Mouse (Mus musculus): ENCODE results near the gene Tlx3. TPM values are rescaled to one million over a fixed set of nuclear protein-coding genes. Genes with fewer than 3 reads are reported as not detected.

Gene Tlx3
- polyA plus RNA-seq, 1 experiment from 2014 or later: not detected

DNA sequence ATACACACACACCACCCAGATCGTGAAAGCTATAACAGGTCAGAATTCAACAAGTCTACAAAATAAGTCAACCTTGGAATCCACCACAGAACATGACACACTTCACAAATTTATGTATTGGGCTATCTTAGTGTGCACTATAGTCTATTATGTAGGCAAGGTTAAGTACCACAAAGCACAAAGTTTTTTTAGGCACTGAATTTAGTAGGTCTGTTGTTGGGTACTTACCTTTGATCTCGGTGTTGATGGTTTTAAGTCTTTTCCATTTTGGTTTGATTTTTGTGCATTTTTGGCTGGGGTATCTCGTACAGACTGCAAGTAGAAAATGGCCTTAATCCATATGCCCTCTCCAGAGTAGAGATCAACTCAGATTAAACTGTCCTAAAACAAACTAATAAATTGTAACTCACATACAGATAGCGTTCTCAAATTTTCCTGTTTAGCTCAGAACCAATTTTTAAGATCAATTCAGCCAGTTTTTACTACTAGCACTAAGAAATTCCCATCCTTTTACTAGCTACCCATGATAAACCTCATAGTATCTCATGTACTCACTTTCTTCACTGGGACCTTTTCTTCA lies 46.9 kb downstream of the Tlx3 start:
- WGBS: 73% methylated on average over 4 of the region's 4 CpGs
- Histone ChIP-seq H3K36me3 (ENCODE audit: insufficient read depth, low read length) (peaks cover 30% of the 10 kb centered on the region; the same call in 1 of the 2 replicates), H3K9me3 (ENCODE audit: low read length) (no peaks in the 10 kb centered on the region), H3K27ac (ENCODE audit: low read length) (no peak overlapping the region), H3K9ac (replicated peaks; ENCODE audit: low read depth) (no peak overlapping the region), H3K27me3 (replicated peaks; ENCODE audit: insufficient read depth, low read length) (no peaks in the 10 kb centered on the region), H3K4me2 (replicated peaks; ENCODE audit: low read depth, low read length) (no peak overlapping the region), H3K4me3 (ENCODE audit: low read depth, low read length) (no peak overlapping the region), H3K4me1 (ENCODE audit: insufficient read depth, low read depth, low read length) (peaks cover 3% of the 10 kb centered on the region; the same call in 1 of the 2 replicates)
- DNase-seq (ENCODE audit: low spot score) (no peak), ATAC-seq (no peak)
- TF ChIP-seq CTCF (IDR thresholded peaks at IDR 0.05) (no peak), EP300 (IDR thresholded peaks at IDR 0.05) (no peak)

DNA sequence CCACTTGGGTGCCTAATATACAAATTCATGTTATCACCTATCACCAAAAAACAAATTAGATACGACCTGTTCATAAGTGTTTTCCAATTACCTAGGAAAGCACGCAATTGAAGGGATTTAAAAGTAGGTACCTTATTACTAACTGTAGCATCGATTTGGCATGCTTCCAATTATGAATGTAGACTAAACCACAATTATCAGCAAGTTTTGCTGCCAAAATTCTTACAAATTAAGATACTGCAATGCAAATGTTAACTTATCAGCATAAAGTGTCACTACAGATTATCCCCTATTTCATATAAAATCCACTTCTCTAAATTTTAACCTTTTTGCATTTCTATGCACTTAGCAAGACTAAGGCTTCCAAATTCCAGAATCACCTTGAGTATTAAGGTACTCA lies 48.9 kb downstream of the Tlx3 start:
- Histone ChIP-seq H3K4me2 (replicated peaks; ENCODE audit: low read depth, low read length) (no peak overlapping the region), H3K4me3 (ENCODE audit: low read depth, low read length) (no peak overlapping the region), H3K27me3 (replicated peaks; ENCODE audit: insufficient read depth, low read length) (no peaks in the 10 kb centered on the region), H3K36me3 (ENCODE audit: insufficient read depth, low read length) (peaks cover 30% of the 10 kb centered on the region; the same call in 1 of the 2 replicates), H3K9me3 (ENCODE audit: low read length) (no peaks in the 10 kb centered on the region), H3K27ac (ENCODE audit: low read length) (no peak overlapping the region), H3K9ac (replicated peaks; ENCODE audit: low read depth) (no peak overlapping the region), H3K4me1 (ENCODE audit: insufficient read depth, low read depth, low read length) (no peaks in the 10 kb centered on the region)
- DNase-seq (ENCODE audit: low spot score) (no peak), ATAC-seq (no peak)
- 84% methylated on average over 3 of the region's 3 CpGs for WGBS
- TF ChIP-seq EP300 (IDR thresholded peaks at IDR 0.05) (no peak), CTCF (IDR thresholded peaks at IDR 0.05) (no peak)

DNA sequence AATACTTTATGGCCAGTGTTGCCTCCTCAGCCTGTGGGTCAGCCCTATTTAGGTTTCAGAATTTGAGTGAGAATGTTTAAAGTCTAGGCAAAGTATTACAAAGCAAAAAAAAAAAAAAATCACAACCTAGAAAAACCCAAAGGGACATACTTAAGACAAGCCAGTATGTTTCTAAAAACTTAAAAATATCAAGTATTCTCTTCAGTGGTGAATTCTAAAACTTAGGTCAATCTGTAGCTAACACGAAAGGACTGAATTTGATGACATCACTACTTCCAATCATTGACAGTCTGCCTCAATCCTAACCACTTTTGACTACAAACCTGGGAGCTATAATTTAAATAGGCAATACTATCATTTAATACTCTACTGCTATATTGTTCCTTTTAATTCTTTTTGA lies 50.4 kb downstream of the Tlx3 start:
- Histone ChIP-seq H3K9ac (replicated peaks; ENCODE audit: low read depth) (no peak overlapping the region), H3K4me3 (ENCODE audit: low read depth, low read length) (no peak overlapping the region), H3K27me3 (replicated peaks; ENCODE audit: insufficient read depth, low read length) (no peaks in the 10 kb centered on the region), H3K27ac (ENCODE audit: low read length) (no peak overlapping the region), H3K4me2 (replicated peaks; ENCODE audit: low read depth, low read length) (no peak overlapping the region), H3K4me1 (ENCODE audit: insufficient read depth, low read depth, low read length) (no peaks in the 10 kb centered on the region), H3K36me3 (ENCODE audit: insufficient read depth, low read length) (peaks cover 26% of the 10 kb centered on the region; the same call in 1 of the 2 replicates), H3K9me3 (ENCODE audit: low read length) (no peaks in the 10 kb centered on the region)
- no peak for ATAC-seq
- TF ChIP-seq EP300 (IDR thresholded peaks at IDR 0.05) (no peak), CTCF (IDR thresholded peaks at IDR 0.05) (no peak)
- DNase-seq (ENCODE audit: low spot score): no peak
- 79% methylated on average over 1 of the region's 1 CpGs for whole genome bisulfite sequencing

DNA sequence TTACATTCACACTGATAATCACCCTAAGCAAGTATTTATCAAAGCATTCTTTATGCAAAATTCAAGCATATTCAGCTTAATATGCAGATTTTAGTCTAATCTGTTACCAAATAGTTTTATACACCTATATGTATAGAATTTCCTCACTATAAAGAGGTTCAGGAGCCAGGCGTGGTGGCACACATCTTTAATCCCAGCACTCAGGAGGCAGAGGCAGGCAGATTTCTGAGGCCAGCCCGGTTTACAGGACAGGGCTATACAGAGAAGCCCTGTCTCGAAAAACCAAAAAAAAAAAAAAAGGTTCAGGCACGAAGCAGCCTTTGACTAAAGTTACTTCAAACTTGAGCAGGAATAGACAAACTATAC lies 51.6 kb downstream of the Tlx3 start:
- Histone ChIP-seq H3K9ac (replicated peaks; ENCODE audit: low read depth) (no peak overlapping the region), H3K27me3 (replicated peaks; ENCODE audit: insufficient read depth, low read length) (0 out of 2 replicates have a peak, but pooled peaks cover 5% of the 10 kb centered on the region), H3K9me3 (ENCODE audit: low read length) (no peaks in the 10 kb centered on the region), H3K27ac (ENCODE audit: low read length) (no peak overlapping the region), H3K4me2 (replicated peaks; ENCODE audit: low read depth, low read length) (no peak overlapping the region), H3K36me3 (ENCODE audit: insufficient read depth, low read length) (peaks cover 19% of the 10 kb centered on the region; the same call in 1 of the 2 replicates), H3K4me3 (ENCODE audit: low read depth, low read length) (no peak overlapping the region), H3K4me1 (ENCODE audit: insufficient read depth, low read depth, low read length) (no peaks in the 10 kb centered on the region)
- 78% methylated on average over 4 of the region's 4 CpGs for WGBS
- TF ChIP-seq CTCF (IDR thresholded peaks at IDR 0.05): no peak
- no peak for TF ChIP-seq EP300 (IDR thresholded peaks at IDR 0.05)
- ATAC-seq (no peak), DNase-seq (ENCODE audit: low spot score) (no peak)

DNA sequence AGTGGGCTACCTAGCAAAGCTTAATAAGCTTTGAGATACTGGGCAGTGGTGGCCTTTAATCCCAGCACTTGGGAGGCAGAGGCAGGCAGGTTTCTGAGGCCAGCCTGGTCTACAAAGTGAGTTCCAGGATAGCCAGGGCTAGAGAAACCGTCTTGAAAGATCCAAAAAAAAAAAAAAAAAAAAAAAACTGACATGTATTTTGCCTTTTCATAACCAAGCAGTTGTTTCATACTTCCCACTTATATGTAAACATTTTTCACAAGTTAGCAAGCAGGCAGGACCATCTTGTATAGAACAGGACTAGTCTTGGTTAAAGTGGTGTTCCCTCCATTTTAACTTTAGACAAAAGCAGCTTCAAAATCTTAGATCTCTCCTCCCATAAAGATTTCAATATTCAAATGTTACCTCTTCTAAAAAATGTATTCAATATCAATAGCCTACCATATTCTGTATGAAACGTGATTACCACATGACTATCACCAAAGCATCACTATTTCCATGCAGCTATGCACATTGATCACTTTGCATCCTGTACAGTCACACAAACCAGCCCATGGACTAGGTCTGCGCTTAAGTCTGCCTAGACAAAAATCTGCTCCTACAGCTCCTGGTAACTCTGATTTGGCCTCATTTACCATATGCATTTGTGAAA lies 52.1 kb downstream of the Tlx3 start:
- Histone ChIP-seq H3K36me3 (ENCODE audit: insufficient read depth, low read length) (peaks cover 14% of the 10 kb centered on the region; the same call in 1 of the 2 replicates), H3K4me2 (replicated peaks; ENCODE audit: low read depth, low read length) (no peak overlapping the region), H3K9ac (replicated peaks; ENCODE audit: low read depth) (no peak overlapping the region), H3K27me3 (replicated peaks; ENCODE audit: insufficient read depth, low read length) (0 out of 2 replicates have a peak, but pooled peaks cover 8% of the 10 kb centered on the region), H3K4me1 (ENCODE audit: insufficient read depth, low read depth, low read length) (no peaks in the 10 kb centered on the region; the same call in 1 of the 2 replicates), H3K9me3 (ENCODE audit: low read length) (no peaks in the 10 kb centered on the region), H3K4me3 (ENCODE audit: low read depth, low read length) (no peak overlapping the region), H3K27ac (ENCODE audit: low read length) (no peak overlapping the region)
- TF ChIP-seq CTCF (IDR thresholded peaks at IDR 0.05): no peak
- no peak for TF ChIP-seq EP300 (IDR thresholded peaks at IDR 0.05)
- WGBS: 63% methylated on average over 3 of the region's 3 CpGs
- ATAC-seq: no peak
- DNase-seq (ENCODE audit: low spot score): no peak

Other genes starting within 250 kb of the Tlx3 start
- gene Fgf18, start 56.2 kb downstream of the Tlx3 start, polyA plus RNA-seq (2015; fragmentation: Nextera tagmentation; extraction: Ambion mirVana): 19.5 and 20.6 TPM in 2 replicates
- 277 and 284 TPM in 2 replicates for gene Npm1, start 40.4 kb downstream of the Tlx3 start, polyA plus RNA-seq (2015; fragmentation: Nextera tagmentation; extraction: Ambion mirVana)
- gene Gm12117, start 73.1 kb upstream of the Tlx3 start, polyA plus RNA-seq (2015; fragmentation: Nextera tagmentation; extraction: Ambion mirVana): not detected in 2 replicates

All from lung, postnatal 0 days (tissue).